Mouse (Mus musculus) bone marrow macrophage, adult 2 months (primary cell): ENCODE results near the gene Clk2. TPM values are rescaled to one million over a fixed set of nuclear protein-coding genes. Genes with fewer than 3 reads are reported as not detected.

Experiments
- H3K27ac ChIP-seq: 2 replicates; pipeline ENCODE4 v1.5.1; 2012; ENCODE audit warnings: low read depth, low read length; ENCODE audit not compliant: insufficient read depth
- H3K4me1 ChIP-seq: 2 replicates; pipeline ENCODE4 v1.6.1; 2012; ENCODE audit warnings: low read length; ENCODE audit not compliant: control insufficient read depth, insufficient read depth
- H3K4me3 ChIP-seq: 2 replicates; pipeline ENCODE4 v1.5.1; 2012; ENCODE audit warnings: mild to moderate bottlenecking, low read length, moderate library complexity; ENCODE audit not compliant: insufficient read depth
- CTCF ChIP-seq: IDR thresholded peaks from 2 replicates; pipeline ENCODE4 v1.5.1; 2012; ENCODE audit warnings: low read depth, mild to moderate bottlenecking, low read length, moderate library complexity
- POLR2A ChIP-seq: IDR thresholded peaks from 2 replicates; pipeline ENCODE4 v1.6.1; 2012; ENCODE audit warnings: mild to moderate bottlenecking, low read depth, low read length, borderline replicate concordance
- polyA plus RNA-seq: library from polyadenylated mRNA; stranded (reverse); fragments of >200 nt; gene quantifications from 2 replicates; pipeline ENCODE4 v1.2.4, GENCODE M21; 2012; ENCODE audit not compliant: missing spikeins, insufficient read depth, insufficient read length

Clk2 gene
- 52.5 and 61.4 TPM in 2 replicates for polyA plus RNA-seq

DNA sequence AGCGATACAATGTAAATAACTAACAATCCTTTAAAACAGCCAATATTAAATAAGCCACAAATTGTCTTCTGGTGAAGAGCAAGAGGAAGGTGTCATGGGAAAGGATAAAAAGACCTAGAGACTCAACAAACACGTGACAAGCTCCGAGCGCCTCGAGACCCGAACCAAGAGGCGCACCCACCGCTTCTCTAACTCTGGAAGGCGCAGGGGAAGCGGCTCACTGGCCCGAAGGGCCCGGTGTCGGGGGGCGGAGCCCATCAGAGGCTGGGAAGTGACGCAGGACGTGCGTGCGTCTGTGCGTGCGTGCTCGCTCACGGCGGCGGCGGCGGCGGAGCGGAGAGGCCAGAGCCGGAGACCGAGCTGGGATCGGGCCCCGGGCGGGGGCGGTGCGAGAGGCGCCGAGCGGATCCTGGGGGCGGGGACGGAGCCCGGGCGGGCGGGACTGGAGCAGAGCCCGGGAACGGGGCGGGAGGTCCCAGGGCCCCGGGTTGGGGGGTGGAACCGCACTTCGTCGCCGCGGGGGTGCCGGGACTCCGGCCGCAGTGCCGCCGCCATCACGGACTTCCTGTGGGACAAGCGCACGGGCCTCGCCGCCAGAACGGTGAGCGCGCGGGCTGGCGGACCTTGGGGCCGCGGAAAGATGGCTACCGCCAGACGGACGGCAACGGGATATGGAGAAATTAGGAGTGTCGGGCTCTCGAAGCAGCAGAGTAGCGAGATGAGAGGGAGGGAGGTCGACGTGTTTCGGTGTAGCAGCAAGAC, at the start of gene Clk2:
Gene Clk2 (plus strand): TSS at position 290 of the 762 bp plus-strand sequence.
- peaks cover 16% of the 10 kb centered on the region for H3K4me1 ChIP-seq
- peak within 1 kb of the TSS; percentile 83 for H3K27ac ChIP-seq
- H3K4me3 ChIP-seq: peak within 1 kb of the TSS; percentile 92
- TF ChIP-seq CTCF: no peak
- no peak for TF ChIP-seq POLR2A

DNA sequence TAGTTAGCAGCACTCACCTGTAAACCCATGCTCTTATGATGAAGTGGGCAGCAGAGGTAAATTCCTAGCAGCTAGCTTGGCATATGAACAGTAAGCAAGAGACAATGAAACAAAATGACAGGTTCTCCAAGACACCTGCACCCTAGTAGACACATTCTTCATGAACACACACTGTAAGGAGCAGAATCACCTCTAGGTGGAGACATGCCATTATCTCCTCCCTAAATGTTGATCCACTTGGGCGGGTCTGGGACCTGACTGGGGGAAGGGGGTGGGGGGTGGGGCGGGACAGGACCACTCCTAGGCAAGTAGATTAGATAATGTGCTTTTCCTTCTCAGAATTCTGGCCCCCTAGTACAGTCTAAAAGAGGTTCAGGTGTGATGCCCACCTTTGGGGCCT, 49.1 kb upstream of the Clk2 start:
- Histone ChIP-seq H3K4me3 (no peak overlapping the region), H3K4me1 (no peaks in the 10 kb centered on the region), H3K27ac (no peak overlapping the region)
- TF ChIP-seq CTCF: peak; percentile 22; the same call in 1 of the 2 replicates
- no peak for TF ChIP-seq POLR2A

DNA sequence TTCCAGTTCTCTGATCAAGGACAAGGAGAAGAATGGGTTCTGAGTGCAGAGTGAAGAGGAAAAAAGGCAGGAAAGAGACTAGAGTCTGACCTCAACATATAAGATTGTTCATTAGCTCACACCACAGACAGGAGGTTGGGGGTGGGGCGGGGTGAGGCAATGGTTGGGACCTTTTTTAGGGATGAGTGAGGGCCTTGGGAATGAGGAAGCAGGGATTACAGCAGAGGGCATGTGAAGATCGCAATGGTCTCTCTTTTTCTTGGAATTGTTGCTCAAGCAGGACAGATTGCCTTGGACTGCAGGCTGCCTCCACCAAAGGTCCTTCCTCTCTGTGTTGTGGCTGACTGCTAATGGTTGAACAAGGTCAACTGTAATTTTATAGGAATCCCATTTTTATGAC, 41.3 kb upstream of the Clk2 start:
- no peak for TF ChIP-seq CTCF
- TF ChIP-seq POLR2A: no peak
- Histone ChIP-seq H3K4me1 (peaks cover 4% of the 10 kb centered on the region), H3K27ac (no peak overlapping the region), H3K4me3 (no peak overlapping the region)

DNA sequence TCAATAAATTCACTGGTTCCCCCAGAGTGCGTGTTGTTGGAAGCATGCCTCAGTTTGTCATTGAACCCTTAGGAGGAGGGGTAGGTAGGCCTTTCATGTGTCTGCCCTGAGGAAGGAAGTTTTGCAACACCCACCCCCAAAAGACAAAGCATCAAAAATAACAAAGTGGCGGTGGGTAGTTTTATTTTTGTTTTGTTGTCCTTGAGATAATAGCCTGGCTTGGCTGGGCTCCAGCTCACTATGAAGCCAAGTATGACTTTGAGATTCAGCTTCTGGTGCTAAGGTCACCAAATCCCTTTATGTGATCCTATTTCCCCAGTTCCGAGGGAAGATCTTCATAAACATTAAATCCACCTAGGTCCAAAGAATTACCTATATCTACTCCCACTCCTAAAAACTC, 40.4 kb upstream of the Clk2 start:
- no peak overlapping the region for H3K27ac ChIP-seq
- peaks cover 4% of the 10 kb centered on the region for H3K4me1 ChIP-seq
- no peak for TF ChIP-seq CTCF
- H3K4me3 ChIP-seq: no peak overlapping the region

DNA sequence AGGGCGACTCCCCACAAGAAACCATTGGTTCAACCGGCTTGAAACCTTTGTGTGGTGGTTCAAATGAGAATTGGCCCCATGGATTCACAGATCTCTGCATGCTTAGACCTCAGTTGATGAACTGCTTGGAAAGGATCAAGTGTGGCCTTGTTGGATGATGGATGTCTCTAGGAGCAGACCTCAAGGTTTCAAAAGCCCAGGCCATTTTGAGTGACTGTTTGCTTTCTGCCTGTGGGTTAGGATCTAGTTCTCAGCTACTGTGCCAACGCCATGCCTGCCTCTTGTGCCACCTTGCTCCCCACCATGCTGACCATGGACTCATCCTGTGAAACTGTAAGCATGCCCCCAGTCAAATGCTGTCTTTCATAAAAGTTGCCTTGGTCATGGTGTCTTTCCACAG, 38.6 kb upstream of the Clk2 start:
- no peak for TF ChIP-seq CTCF
- TF ChIP-seq POLR2A: no peak
- H3K4me3 ChIP-seq: no peak overlapping the region
- peaks cover 6% of the 10 kb centered on the region for H3K4me1 ChIP-seq
- H3K27ac ChIP-seq: no peak overlapping the region

DNA sequence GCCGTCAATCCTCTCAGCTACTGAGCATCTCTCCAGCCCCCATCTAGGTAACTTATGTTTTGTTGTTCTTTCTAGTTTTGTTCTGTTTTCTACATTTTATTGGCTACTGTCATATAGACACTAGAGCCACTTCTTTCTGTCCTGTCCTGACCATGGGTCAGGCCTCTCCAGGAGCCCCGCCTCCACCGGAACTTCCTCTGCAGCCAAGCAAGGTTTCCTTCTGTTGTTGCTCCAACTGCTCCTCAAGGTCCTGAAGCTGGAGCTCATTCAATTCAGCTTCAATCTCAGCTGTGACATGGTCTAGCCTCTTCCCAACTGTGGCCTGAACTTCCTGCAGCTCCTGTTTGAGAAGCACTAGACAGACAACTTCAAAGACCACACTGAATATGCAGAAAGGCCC, 34.7 kb upstream of the Clk2 start:
- peaks cover 2% of the 10 kb centered on the region; the same call in 1 of the 2 replicates for H3K4me1 ChIP-seq
- H3K27ac ChIP-seq: no peak overlapping the region
- TF ChIP-seq POLR2A: no peak
- TF ChIP-seq CTCF: no peak
- no peak overlapping the region for H3K4me3 ChIP-seq

DNA sequence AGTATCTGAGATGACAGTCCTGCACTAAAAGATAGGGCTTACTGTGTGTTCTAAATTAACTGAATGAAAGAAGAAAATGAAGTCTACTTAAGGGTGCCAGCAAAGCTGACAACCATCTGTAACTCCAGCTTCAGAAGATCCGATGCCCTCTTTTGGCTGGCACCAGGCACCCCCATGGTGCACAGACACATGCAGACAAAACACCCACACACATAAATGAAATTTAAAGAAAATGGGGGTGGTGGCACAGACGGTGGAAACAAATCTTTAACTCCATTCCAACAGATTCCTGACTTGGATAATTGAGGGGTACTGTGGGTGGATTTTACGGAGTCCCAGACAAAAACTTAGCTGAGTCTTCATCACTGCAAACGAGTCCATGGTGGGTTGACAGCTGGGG, 32.8 kb upstream of the Clk2 start:
- Histone ChIP-seq H3K4me1 (peaks cover 2% of the 10 kb centered on the region; the same call in 1 of the 2 replicates), H3K4me3 (no peak overlapping the region), H3K27ac (no peak overlapping the region)
- TF ChIP-seq CTCF (no peak), POLR2A (no peak)

DNA sequence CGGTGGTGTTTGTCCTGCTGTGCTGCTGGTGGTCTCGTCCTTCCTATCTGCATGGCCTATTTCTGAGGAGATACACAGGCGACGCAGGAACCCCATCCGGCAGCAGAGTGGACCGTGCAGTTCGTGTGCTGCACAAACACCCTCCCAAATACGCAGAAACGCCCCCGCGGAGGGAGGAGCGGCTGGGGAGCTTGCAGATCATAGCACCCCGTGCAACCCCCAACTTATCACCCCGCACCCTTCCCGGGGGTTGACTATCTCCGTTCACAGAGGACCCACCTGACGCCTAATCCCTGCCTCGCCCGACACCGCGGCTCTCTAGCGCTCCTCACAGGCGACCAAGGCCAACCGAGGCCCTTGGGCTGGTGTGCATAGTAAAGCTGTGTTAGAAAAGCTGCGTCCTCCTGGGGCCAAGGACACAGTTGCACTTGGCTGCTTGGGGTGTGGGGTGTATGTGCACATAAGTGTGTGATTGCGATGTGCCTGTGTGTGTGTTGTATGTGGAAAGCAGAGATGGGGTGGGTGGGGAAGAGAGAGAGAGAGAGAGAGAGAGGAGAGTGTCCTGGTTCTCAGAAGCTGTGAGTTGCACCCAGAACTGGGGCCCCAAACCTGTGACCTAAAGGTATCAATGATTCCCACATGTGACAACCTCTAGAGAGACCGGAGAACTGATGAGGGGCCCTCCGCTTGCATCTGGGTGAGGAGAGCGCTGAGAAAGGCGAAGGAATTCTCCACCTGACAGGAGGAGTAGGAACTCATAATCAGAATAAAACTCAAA, 32.1 kb upstream of the Clk2 start:
- Histone ChIP-seq H3K4me3 (no peak overlapping the region), H3K27ac (no peak overlapping the region), H3K4me1 (peaks cover 2% of the 10 kb centered on the region; the same call in 1 of the 2 replicates)
- TF ChIP-seq POLR2A (no peak), CTCF (no peak)

DNA sequence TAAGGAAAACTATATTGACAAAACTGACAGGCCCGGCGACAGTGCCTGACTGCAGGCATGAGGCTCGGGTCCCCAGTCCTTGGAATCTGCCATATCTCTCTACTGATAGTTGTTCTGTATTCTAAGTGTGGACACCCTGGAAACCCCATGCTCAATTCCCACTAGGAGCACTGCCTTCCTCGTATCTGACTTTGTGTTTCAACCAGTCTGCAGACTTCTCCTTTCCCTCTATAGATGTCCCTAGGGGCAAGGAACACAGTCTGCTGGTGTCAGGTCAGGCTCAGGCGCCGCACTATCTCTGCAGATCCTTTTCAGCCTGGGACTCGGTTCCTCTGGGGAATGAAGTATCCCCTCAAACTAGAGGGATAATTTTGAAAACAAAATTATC, 31.5 kb upstream of the Clk2 start:
- H3K4me1 ChIP-seq: peaks cover 2% of the 10 kb centered on the region; the same call in 1 of the 2 replicates
- TF ChIP-seq POLR2A (no peak), CTCF (no peak)
- H3K4me3 ChIP-seq: no peak overlapping the region
- no peak overlapping the region for H3K27ac ChIP-seq

DNA sequence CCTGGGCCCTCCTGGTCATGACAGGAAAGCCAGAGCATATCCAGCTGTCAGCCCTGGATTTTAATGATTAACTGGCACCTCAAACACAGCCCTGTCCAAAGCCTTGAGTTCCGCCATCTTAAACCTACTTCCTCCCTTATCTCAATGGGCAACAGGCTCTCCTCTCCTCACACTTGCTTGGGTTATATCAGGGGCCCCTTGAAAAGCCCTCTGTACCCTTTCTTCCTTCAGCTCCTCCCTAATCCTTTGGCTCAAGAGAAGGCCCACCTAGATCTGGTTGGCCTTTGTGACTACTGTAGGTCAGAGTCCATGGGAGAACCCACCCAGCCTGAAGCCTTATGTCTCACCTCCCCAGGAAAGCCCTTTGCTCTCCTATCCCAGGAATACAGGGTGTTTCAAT, 30.8 kb upstream of the Clk2 start:
- Histone ChIP-seq H3K4me3 (no peak overlapping the region), H3K27ac (no peak overlapping the region)
- TF ChIP-seq POLR2A: no peak
- no peak for TF ChIP-seq CTCF

More for the DNA sequence above, 30.8 kb upstream of the Clk2 start:
- H3K4me1 ChIP-seq: peaks cover 2% of the 10 kb centered on the region; the same call in 1 of the 2 replicates
